Mouse (Mus musculus): ENCODE measurements around the gene Phactr1. TPM values are rescaled to one million over a fixed set of nuclear protein-coding genes. Genes with fewer than 3 reads are reported as not detected.

Phactr1 gene
- polyA plus RNA-seq, 1 experiment from 2014 or later = 12.6 TPM

GRCm38 (mm10) chr13:42696641-42697040, 16.2 kb downstream of the Phactr1 start:
- WGBS = 82% methylated on average over 5 of the region's 5 CpGs
- Histone ChIP-seq H3K4me2 (ENCODE audit: low read depth, low read length) (no peak overlapping the region), H3K9ac (replicated peaks; ENCODE audit: low read length) (no peak overlapping the region), H3K36me3 (replicated peaks; ENCODE audit: control insufficient read depth, insufficient read depth, low read depth, low read length) (no peaks in the 10 kb centered on the region), H3K27ac (replicated peaks; ENCODE audit: low read depth, low read length) (no peak overlapping the region), H3K9me3 (replicated peaks; ENCODE audit: control insufficient read depth, low read length) (no peaks in the 10 kb centered on the region), H3K27me3 (ENCODE audit: control insufficient read depth, insufficient read depth, low read length) (no peaks in the 10 kb centered on the region), H3K4me3 (ENCODE audit: low read depth, low read length) (no peak overlapping the region), H3K4me1 (ENCODE audit: control insufficient read depth, insufficient read depth, low read length) (no peaks in the 10 kb centered on the region)
- ATAC-seq (replicated peaks; ENCODE audit: insufficient number of reproducible peaks, low FRiP score, low TSS enrichment, low read depth) = no peak
- DNase-seq (ENCODE audit: low spot score) = no peak

DNA sequence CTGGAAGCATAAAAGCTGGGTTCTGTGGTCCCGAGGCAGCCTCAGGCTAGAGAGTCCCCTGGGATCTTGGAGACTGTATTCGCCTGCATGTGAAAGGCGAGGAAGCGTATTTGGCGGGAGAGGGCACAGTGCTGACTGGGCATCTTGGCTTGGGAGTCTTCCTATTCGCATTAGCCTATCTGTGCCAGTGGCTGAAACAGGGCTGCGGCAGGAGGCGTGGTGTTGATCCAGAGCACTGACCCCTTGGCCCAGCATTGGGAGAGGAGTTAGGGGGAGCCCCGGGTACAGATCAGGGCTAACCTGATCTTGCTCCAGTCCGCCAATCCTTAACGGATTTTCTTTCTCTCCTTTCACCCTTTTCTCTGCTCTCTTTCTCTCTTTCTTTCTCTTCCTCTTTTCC, 28.7 kb downstream of the Phactr1 start:
- Histone ChIP-seq H3K36me3 (replicated peaks; ENCODE audit: control insufficient read depth, insufficient read depth, low read depth, low read length) (no peaks in the 10 kb centered on the region), H3K4me1 (ENCODE audit: control insufficient read depth, insufficient read depth, low read length) (peaks cover 3% of the 10 kb centered on the region; the same call in 1 of the 2 replicates), H3K27me3 (ENCODE audit: control insufficient read depth, insufficient read depth, low read length) (peaks cover 10% of the 10 kb centered on the region), H3K27ac (replicated peaks; ENCODE audit: low read depth, low read length) (no peak overlapping the region), H3K4me2 (ENCODE audit: low read depth, low read length) (no peak overlapping the region; the same call in 1 of the 2 replicates), H3K9ac (replicated peaks; ENCODE audit: low read length) (no peak overlapping the region), H3K4me3 (ENCODE audit: low read depth, low read length) (peak overlapping the region; percentile 37), H3K9me3 (replicated peaks; ENCODE audit: control insufficient read depth, low read length) (no peaks in the 10 kb centered on the region)
- ATAC-seq (replicated peaks; ENCODE audit: insufficient number of reproducible peaks, low FRiP score, low TSS enrichment, low read depth) (0 out of 2 replicates have a peak, but pooled peaks have one; percentile 44), DNase-seq (ENCODE audit: low spot score) (no peak)
- WGBS = 10% methylated on average over 11 of the region's 11 CpGs

GRCm38 (mm10) chr13:42709611-42710331, 29.3 kb downstream of the Phactr1 start:
- peak; percentile 8 for DNase-seq (ENCODE audit: low spot score)
- Histone ChIP-seq H3K9ac (replicated peaks; ENCODE audit: low read length) (peak overlapping the region; percentile 35), H3K4me3 (ENCODE audit: low read depth, low read length) (peak overlapping the region; percentile 37), H3K27me3 (ENCODE audit: control insufficient read depth, insufficient read depth, low read length) (peaks cover 10% of the 10 kb centered on the region), H3K4me2 (ENCODE audit: low read depth, low read length) (peak overlapping the region; percentile 47), H3K9me3 (replicated peaks; ENCODE audit: control insufficient read depth, low read length) (no peaks in the 10 kb centered on the region), H3K27ac (replicated peaks; ENCODE audit: low read depth, low read length) (no peak overlapping the region), H3K36me3 (replicated peaks; ENCODE audit: control insufficient read depth, insufficient read depth, low read depth, low read length) (no peaks in the 10 kb centered on the region), H3K4me1 (ENCODE audit: control insufficient read depth, insufficient read depth, low read length) (peaks cover 3% of the 10 kb centered on the region; the same call in 1 of the 2 replicates)
- WGBS = under 1% methylated on average over 38 of the region's 39 CpGs
- ATAC-seq (replicated peaks; ENCODE audit: insufficient number of reproducible peaks, low FRiP score, low TSS enrichment, low read depth) = peak; percentile 62; the same call in 1 of the 2 replicates

- H3K27me3 ChIP-seq (ENCODE audit: control insufficient read depth, insufficient read depth, low read length) = peaks cover 10% of the 10 kb centered on the region
- DNase-seq (ENCODE audit: low spot score) (peak; percentile 84), ATAC-seq (replicated peaks; ENCODE audit: insufficient number of reproducible peaks, low FRiP score, low TSS enrichment, low read depth) (no peak)
- no peak overlapping the region for H3K27ac ChIP-seq (replicated peaks; ENCODE audit: low read depth, low read length)
- H3K4me3 ChIP-seq (ENCODE audit: low read depth, low read length) = no peak overlapping the region
- H3K4me1 ChIP-seq (ENCODE audit: control insufficient read depth, insufficient read depth, low read length) = peaks cover 3% of the 10 kb centered on the region; the same call in 1 of the 2 replicates
- H3K9ac ChIP-seq (replicated peaks; ENCODE audit: low read length) = no peak overlapping the region
- WGBS = 28% methylated on average over 2 of the region's 2 CpGs
- H3K4me2 ChIP-seq (ENCODE audit: low read depth, low read length) = no peak overlapping the region
- no peaks in the 10 kb centered on the region for H3K36me3 ChIP-seq (replicated peaks; ENCODE audit: control insufficient read depth, insufficient read depth, low read depth, low read length)
- no peaks in the 10 kb centered on the region for H3K9me3 ChIP-seq (replicated peaks; ENCODE audit: control insufficient read depth, low read length)
Measured at GRCm38 (mm10) chr13:42711510-42711909, 31.1 kb downstream of the Phactr1 start.

DNA sequence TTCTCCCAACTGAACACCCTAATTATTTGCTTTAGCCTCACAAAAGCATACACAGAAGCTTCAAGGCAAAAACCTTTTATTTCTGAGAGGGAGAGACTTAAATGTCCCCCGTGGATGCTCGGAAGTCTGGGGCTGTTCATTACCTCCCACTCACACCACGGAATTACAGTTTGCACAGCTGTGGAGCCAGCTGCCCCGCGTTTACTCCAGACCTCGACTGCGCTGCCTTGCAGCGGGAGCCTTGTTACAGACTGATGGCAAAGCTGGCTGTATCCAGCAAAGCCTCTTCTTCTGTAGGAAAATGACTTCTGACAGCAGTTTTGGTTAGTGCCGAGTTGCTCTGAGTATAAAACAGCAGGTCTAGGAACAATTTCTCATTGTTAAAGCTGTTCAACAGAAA, 39.0 kb downstream of the Phactr1 start:
- Histone ChIP-seq H3K4me2 (ENCODE audit: low read depth, low read length) (no peak overlapping the region), H3K9ac (replicated peaks; ENCODE audit: low read length) (no peak overlapping the region), H3K4me3 (ENCODE audit: low read depth, low read length) (no peak overlapping the region), H3K27me3 (ENCODE audit: control insufficient read depth, insufficient read depth, low read length) (no peaks in the 10 kb centered on the region), H3K27ac (replicated peaks; ENCODE audit: low read depth, low read length) (no peak overlapping the region), H3K36me3 (replicated peaks; ENCODE audit: control insufficient read depth, insufficient read depth, low read depth, low read length) (no peaks in the 10 kb centered on the region), H3K9me3 (replicated peaks; ENCODE audit: control insufficient read depth, low read length) (no peaks in the 10 kb centered on the region), H3K4me1 (ENCODE audit: control insufficient read depth, insufficient read depth, low read length) (no peaks in the 10 kb centered on the region)
- ATAC-seq (replicated peaks; ENCODE audit: insufficient number of reproducible peaks, low FRiP score, low TSS enrichment, low read depth) = no peak
- 22% methylated on average over 9 of the region's 9 CpGs for WGBS
- DNase-seq (ENCODE audit: low spot score) = peak; percentile 47

DNA sequence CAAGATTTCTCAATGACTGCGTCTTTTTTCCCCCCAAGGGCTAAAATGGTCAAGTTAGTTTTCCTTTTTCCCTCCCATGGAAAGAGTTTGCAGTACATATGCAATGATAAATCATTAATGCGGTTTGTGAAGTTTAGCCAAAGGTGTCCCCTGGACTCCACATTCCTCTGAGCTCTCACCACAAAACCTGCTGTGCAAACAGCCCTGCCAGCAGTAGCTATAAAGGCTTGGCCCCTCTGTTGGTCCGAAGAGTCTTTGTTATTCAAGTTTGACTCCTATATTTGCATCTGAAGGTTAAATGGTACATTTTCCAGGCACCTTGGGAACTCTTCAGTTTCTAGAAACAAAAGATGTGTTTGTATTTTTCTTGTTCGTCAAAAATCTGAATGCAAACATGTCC, 39.7 kb downstream of the Phactr1 start:
- Histone ChIP-seq H3K9ac (replicated peaks; ENCODE audit: low read length) (no peak overlapping the region), H3K4me2 (ENCODE audit: low read depth, low read length) (no peak overlapping the region), H3K27ac (replicated peaks; ENCODE audit: low read depth, low read length) (no peak overlapping the region), H3K9me3 (replicated peaks; ENCODE audit: control insufficient read depth, low read length) (no peaks in the 10 kb centered on the region), H3K4me3 (ENCODE audit: low read depth, low read length) (no peak overlapping the region), H3K27me3 (ENCODE audit: control insufficient read depth, insufficient read depth, low read length) (no peaks in the 10 kb centered on the region), H3K36me3 (replicated peaks; ENCODE audit: control insufficient read depth, insufficient read depth, low read depth, low read length) (no peaks in the 10 kb centered on the region), H3K4me1 (ENCODE audit: control insufficient read depth, insufficient read depth, low read length) (no peaks in the 10 kb centered on the region)
- no peak for DNase-seq (ENCODE audit: low spot score)
- ATAC-seq (replicated peaks; ENCODE audit: insufficient number of reproducible peaks, low FRiP score, low TSS enrichment, low read depth) = no peak
- WGBS = 38% methylated on average over 4 of the region's 4 CpGs

DNA sequence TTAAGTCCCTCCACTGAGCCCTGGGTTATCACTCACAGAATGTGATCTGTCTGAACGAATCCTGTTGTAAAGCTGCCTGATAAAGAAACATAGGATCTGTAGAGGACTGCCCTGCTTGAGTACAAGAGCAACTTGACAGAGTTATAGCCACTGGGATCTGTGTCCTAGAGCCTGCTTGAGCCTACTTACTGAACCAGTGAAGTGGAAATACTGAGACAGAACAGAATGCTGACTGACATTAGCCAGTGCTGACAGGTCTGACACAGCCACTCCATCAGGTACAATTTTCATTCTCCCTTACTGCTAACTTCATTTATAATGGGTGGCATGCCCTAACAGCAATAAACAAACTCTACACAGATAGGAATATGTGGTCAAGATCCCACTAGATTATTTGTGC, 40.2 kb downstream of the Phactr1 start:
- no peaks in the 10 kb centered on the region for H3K36me3 ChIP-seq (replicated peaks; ENCODE audit: control insufficient read depth, insufficient read depth, low read depth, low read length)
- DNase-seq (ENCODE audit: low spot score) = no peak
- no peak overlapping the region for H3K9ac ChIP-seq (replicated peaks; ENCODE audit: low read length)
- ATAC-seq (replicated peaks; ENCODE audit: insufficient number of reproducible peaks, low FRiP score, low TSS enrichment, low read depth) = no peak
- no peaks in the 10 kb centered on the region for H3K9me3 ChIP-seq (replicated peaks; ENCODE audit: control insufficient read depth, low read length)
- H3K4me3 ChIP-seq (ENCODE audit: low read depth, low read length) = no peak overlapping the region
- no peak overlapping the region for H3K27ac ChIP-seq (replicated peaks; ENCODE audit: low read depth, low read length)
- no peaks in the 10 kb centered on the region for H3K4me1 ChIP-seq (ENCODE audit: control insufficient read depth, insufficient read depth, low read length)
- H3K4me2 ChIP-seq (ENCODE audit: low read depth, low read length) = no peak overlapping the region
- WGBS = 24% methylated on average over 1 of the region's 1 CpGs
- no peaks in the 10 kb centered on the region for H3K27me3 ChIP-seq (ENCODE audit: control insufficient read depth, insufficient read depth, low read length)

DNA sequence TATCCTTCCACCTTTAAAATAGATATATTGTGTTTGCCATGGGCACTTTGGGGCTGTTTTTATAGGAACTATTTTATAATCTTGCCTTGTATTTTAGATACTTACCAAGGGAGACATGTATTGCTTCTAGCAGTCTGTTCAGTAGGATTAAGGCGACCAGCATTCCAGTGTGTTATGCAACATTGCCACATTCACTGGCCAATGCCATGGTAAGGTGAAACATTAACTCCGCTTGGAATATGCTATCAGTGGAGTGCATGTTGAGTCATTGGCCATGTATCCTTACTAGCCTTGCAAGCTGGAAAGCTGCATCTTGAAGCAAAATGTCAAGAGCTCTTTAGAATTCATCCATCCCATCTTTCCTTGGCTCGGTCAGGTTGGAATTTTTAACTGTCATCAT, 43.6 kb downstream of the Phactr1 start:
- Histone ChIP-seq H3K27me3 (ENCODE audit: control insufficient read depth, insufficient read depth, low read length) (no peaks in the 10 kb centered on the region), H3K9me3 (replicated peaks; ENCODE audit: control insufficient read depth, low read length) (no peaks in the 10 kb centered on the region), H3K4me3 (ENCODE audit: low read depth, low read length) (no peak overlapping the region), H3K36me3 (replicated peaks; ENCODE audit: control insufficient read depth, insufficient read depth, low read depth, low read length) (no peaks in the 10 kb centered on the region), H3K4me2 (ENCODE audit: low read depth, low read length) (no peak overlapping the region), H3K9ac (replicated peaks; ENCODE audit: low read length) (no peak overlapping the region), H3K4me1 (ENCODE audit: control insufficient read depth, insufficient read depth, low read length) (no peaks in the 10 kb centered on the region), H3K27ac (replicated peaks; ENCODE audit: low read depth, low read length) (no peak overlapping the region)
- 92% methylated on average over 3 of the region's 3 CpGs for WGBS
- DNase-seq (ENCODE audit: low spot score) (no peak), ATAC-seq (replicated peaks; ENCODE audit: insufficient number of reproducible peaks, low FRiP score, low TSS enrichment, low read depth) (no peak)

All from embryonic facial prominence, embryonic 11.5 days (tissue).